Mouse (Mus musculus) limb, embryonic 14.5 days (tissue): ENCODE measurements at regions not wholly inside any gene's neighbourhood (a gene's known extent, or its start where the extent isn't known, plus 50 kb on each side); places are given as distances from the start of the nearest gene placed in this dataset.

ENCODE experiments used
- ATAC-seq: fragments of 200-750 bp; cut with Nextera tagmentation; 2 replicates; pipeline ENCODE4 v1.8.0; 2017; ENCODE audit warnings: low read depth, moderate number of reproducible peaks, moderate TSS enrichment; ENCODE audit not compliant: low FRiP score
- DNase-seq: peaks from one replicate; pipeline ENCODE4 v3.0.0-alpha.2; 2015; ENCODE audit warnings: low spot score
- H3K27ac ChIP-seq: fragments of 300-500 bp; sonication (generic); replicated peaks from 2 replicates; pipeline ENCODE4 v1.5.1; 2014; ENCODE audit warnings: low read depth, mild to moderate bottlenecking, low read length, moderate library complexity, mixed read lengths
- H3K27me3 ChIP-seq: fragments of 300-500 bp; sonication (generic); 2 replicates; pipeline ENCODE4 v1.6.1; 2014; ENCODE audit warnings: low read length, mixed read lengths; ENCODE audit not compliant: control insufficient read depth, insufficient read depth
- H3K36me3 ChIP-seq: fragments of 300-500 bp; sonication (generic); 2 replicates; pipeline ENCODE4 v1.6.1; 2014; ENCODE audit warnings: mild to moderate bottlenecking, low read length, moderate library complexity, mixed read lengths; ENCODE audit not compliant: control insufficient read depth, insufficient read depth
- H3K4me1 ChIP-seq: fragments of 300-500 bp; sonication (generic); 2 replicates; pipeline ENCODE4 v1.6.1; 2014; ENCODE audit warnings: antibody characterized with exemption, low read length, mixed read lengths; ENCODE audit not compliant: control insufficient read depth, insufficient read depth
- H3K4me2 ChIP-seq: fragments of 300-500 bp; sonication (generic); replicated peaks from 2 replicates; pipeline ENCODE4 v1.6.1; 2014; ENCODE audit warnings: low read depth, mild to moderate bottlenecking, low read length, moderate library complexity; ENCODE audit not compliant: severe bottlenecking
- H3K4me3 ChIP-seq: fragments of 300-500 bp; sonication (generic); replicated peaks from 2 replicates; pipeline ENCODE4 v1.5.1; 2014; ENCODE audit warnings: low read length
- H3K9ac ChIP-seq: fragments of 300-500 bp; sonication (generic); 2 replicates; pipeline ENCODE4 v1.6.1; 2014; ENCODE audit warnings: mild to moderate bottlenecking, low read depth, low read length, moderate library complexity; ENCODE audit not compliant: severe bottlenecking
- H3K9me3 ChIP-seq: fragments of 300-500 bp; sonication (generic); 2 replicates; pipeline ENCODE4 v1.6.1; 2016; ENCODE audit warnings: low read length; ENCODE audit not compliant: control insufficient read depth
- POLR2A ChIP-seq: fragments of 200-500 bp; IDR thresholded peaks from 2 replicates; pipeline ENCODE4 v1.8.0; 2012; ENCODE audit warnings: inconsistent platforms, mild to moderate bottlenecking, moderate library complexity, borderline replicate concordance; ENCODE audit not compliant: insufficient read depth, insufficient read length; ENCODE audit errors: extremely low read depth
- WGBS: fragments of 180-500 bp; shearing (Covaris S2); extraction: QIAGEN DNeasy Blood & Tissue Kit; methylation state at CpG from one replicate; pipeline ENCODE4 v1.1.7; 2014; 5-methylcytosine and 5-hydroxymethylcytosine counted together

DNA sequence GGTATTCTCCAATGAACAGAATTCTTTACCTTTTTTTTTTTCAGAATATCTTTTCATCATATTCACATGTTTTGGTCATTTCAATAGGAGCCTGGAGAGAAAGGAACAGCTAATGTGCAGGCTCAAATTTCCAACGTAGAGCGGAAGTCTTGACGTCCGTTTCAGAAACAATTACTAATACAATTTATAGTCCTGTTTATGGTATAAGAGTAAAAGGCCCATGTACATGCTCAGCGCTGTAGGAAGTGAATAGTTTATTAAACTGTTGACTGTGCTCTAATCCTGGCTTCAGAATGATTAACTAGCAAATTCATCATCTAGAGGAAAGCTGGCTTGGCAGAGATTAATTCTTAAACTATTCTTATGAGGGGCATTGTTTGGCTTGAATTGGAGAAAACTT, 142.1 kb downstream of the Pik3r1 start:
- ATAC-seq (no peak), DNase-seq (no peak)
- Histone ChIP-seq H3K27ac (no peak overlapping the region), H3K4me2 (no peak overlapping the region), H3K4me1 (0 out of 2 replicates have a peak, but pooled peaks cover 5% of the 10 kb centered on the region), H3K9ac (no peak overlapping the region), H3K9me3 (no peaks in the 10 kb centered on the region), H3K36me3 (no peaks in the 10 kb centered on the region), H3K27me3 (no peaks in the 10 kb centered on the region), H3K4me3 (no peak overlapping the region)
- WGBS: 40% methylated on average over 5 of the region's 5 CpGs
- no peak for TF ChIP-seq POLR2A

DNA sequence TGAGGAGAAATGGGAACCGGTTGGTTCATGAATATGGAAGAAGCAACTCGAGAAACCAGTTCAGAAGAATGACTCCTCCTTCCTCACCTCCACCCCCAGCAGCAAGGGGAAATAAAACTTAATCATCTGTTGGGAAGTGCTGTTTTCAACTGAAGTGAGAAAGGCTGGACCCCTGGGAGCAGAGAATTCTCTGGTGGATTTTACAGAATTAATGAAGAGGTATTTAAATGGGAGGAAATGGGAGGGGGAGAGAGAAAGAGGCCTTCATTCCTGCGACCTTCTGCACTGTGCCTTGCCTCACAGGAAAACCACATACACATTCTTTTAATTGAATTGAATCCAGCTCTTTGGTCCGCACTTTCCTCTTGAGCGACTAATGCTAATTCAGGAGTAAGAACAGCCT, 143.8 kb downstream of the Pik3r1 start:
- Histone ChIP-seq H3K27me3 (no peaks in the 10 kb centered on the region), H3K36me3 (no peaks in the 10 kb centered on the region), H3K4me2 (no peak overlapping the region), H3K4me1 (0 out of 2 replicates have a peak, but pooled peaks cover 5% of the 10 kb centered on the region), H3K9ac (no peak overlapping the region), H3K9me3 (no peaks in the 10 kb centered on the region), H3K4me3 (no peak overlapping the region), H3K27ac (no peak overlapping the region)
- ATAC-seq: no peak
- TF ChIP-seq POLR2A: no peak
- WGBS: 15% methylated on average over 5 of the region's 5 CpGs
- DNase-seq: no peak

DNA sequence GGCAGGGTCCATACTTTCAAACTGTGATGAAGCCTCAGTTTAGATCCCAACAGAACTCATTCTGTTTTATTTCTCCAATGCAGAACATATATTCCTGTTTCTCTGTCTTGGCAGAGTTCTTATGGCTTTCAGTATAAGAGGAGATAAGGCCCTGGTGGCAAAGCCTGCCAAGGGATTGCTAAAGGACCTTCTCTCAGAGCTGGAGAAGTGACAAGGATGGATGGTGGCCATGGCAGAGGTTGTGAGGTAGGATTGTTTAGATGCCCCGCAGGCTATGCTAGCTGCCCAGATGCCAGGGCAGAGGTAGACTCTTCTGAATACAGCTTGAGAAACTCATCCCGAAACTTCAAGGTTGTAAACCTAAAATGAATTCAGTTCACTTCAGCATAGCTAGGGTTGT, 145.4 kb downstream of the Pik3r1 start:
- no peaks in the 10 kb centered on the region for H3K27me3 ChIP-seq
- no peaks in the 10 kb centered on the region for H3K9me3 ChIP-seq
- 0 out of 2 replicates have a peak, but pooled peaks cover 5% of the 10 kb centered on the region for H3K4me1 ChIP-seq
- DNase-seq (no peak), ATAC-seq (no peak)
- H3K36me3 ChIP-seq: no peaks in the 10 kb centered on the region
- no peak overlapping the region for H3K4me3 ChIP-seq
- TF ChIP-seq POLR2A: no peak
- 85% methylated on average over 2 of the region's 2 CpGs for WGBS
- H3K9ac ChIP-seq: no peak overlapping the region
- H3K27ac ChIP-seq: no peak overlapping the region
- no peak overlapping the region for H3K4me2 ChIP-seq

DNA sequence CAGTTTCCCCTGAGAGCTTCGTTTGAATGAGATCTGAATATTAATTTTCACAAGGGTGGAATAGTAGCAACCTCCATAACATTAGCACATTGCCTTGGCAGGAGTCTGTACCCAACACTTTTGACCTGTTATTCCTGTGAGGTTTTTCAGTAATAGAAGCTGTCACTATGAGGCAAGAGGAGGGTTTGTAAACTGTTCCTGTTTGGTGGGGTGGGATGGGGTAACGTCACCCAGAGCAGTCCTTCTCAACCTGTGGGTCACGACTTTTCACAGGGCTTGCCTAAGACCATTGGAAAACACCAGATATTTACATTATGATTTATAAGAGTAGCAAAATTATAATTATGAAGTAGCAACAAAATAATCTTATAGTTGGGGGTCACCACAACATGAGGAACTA, 147.4 kb downstream of the Pik3r1 start:
- no peak overlapping the region for H3K27ac ChIP-seq
- H3K4me2 ChIP-seq: no peak overlapping the region
- DNase-seq: no peak
- no peaks in the 10 kb centered on the region for H3K36me3 ChIP-seq
- WGBS: 81% methylated on average over 3 of the region's 3 CpGs
- no peak overlapping the region for H3K9ac ChIP-seq
- TF ChIP-seq POLR2A: no peak
- no peaks in the 10 kb centered on the region for H3K9me3 ChIP-seq
- no peaks in the 10 kb centered on the region for H3K27me3 ChIP-seq
- ATAC-seq: no peak
- H3K4me3 ChIP-seq: no peak overlapping the region
- 0 out of 2 replicates have a peak, but pooled peaks cover 5% of the 10 kb centered on the region for H3K4me1 ChIP-seq

DNA sequence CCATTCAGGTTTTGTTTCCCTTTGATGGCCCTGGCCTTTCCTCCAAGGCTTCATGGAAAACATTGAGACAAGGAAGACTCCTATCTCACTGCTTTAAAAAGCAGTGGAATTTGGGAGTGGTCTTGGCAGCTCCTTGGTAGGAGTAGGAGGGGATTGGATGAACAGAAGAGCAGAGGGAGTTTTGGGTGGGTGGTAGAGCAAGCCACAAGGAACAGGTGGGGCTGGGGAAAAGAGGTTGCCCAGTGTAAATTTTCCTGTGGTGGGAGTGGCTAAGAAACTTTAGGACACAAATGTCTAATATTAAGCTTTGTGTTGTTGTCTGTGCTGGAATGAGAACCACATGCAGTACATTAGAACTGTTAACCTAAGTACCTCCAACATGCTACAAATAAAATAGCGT, 148.9 kb downstream of the Pik3r1 start:
- WGBS: 63% methylated on average over 1 of the region's 1 CpGs
- Histone ChIP-seq H3K9me3 (no peaks in the 10 kb centered on the region), H3K4me1 (no peaks in the 10 kb centered on the region), H3K27ac (no peak overlapping the region), H3K36me3 (no peaks in the 10 kb centered on the region), H3K4me2 (no peak overlapping the region), H3K9ac (no peak overlapping the region), H3K4me3 (no peak overlapping the region), H3K27me3 (no peaks in the 10 kb centered on the region)
- TF ChIP-seq POLR2A: no peak
- no peak for DNase-seq
- no peak for ATAC-seq

DNA sequence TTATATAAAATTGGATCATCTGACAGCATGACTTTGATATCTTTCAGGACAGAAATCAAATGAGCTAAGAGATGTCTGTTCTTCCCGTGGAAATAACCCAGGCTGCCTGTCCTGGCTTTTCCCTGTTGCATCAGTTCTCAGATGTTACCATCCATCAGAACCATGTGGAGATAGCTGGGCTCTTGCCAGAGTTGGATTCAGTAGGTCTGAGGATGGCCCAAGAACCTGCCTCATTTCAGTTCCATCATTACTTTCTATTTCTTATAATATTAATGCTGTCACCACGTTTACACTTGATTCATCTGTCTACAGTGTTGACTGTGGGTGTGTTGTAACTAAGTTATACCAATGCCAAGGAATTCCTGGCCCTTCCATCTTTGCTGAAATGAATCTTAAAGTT, 155.2 kb downstream of the Pik3r1 start:
- ATAC-seq (no peak), DNase-seq (no peak)
- Histone ChIP-seq H3K36me3 (no peaks in the 10 kb centered on the region), H3K27me3 (no peaks in the 10 kb centered on the region), H3K4me3 (no peak overlapping the region), H3K4me2 (no peak overlapping the region), H3K27ac (no peak overlapping the region), H3K9ac (no peak overlapping the region), H3K4me1 (peaks cover 3% of the 10 kb centered on the region; the same call in 1 of the 2 replicates), H3K9me3 (no peaks in the 10 kb centered on the region)
- no peak for TF ChIP-seq POLR2A
- WGBS: 79% methylated on average over 2 of the region's 2 CpGs
